Mouse (Mus musculus) lung, adult 2 months (tissue): Measurements from ENCODE around the gene Lrrc8c. TPM values are rescaled to one million over a fixed set of nuclear protein-coding genes. Genes with fewer than 3 reads are reported as not detected.

Source experiments
- DNase-seq: peaks from one replicate; pipeline ENCODE4 v3.0.0; 2022
- H3K4me1 ChIP-seq: fragments of 200-500 bp; 2 replicates; pipeline ENCODE4 v1.6.1; 2011; ENCODE audit warnings: low read length; ENCODE audit not compliant: control insufficient read depth, insufficient read depth
- H3K4me3 ChIP-seq: fragments of 200-500 bp; replicated peaks from 2 replicates; pipeline ENCODE3; 2011; ENCODE audit warnings: low read depth, mild to moderate bottlenecking, control low read depth, low read length; ENCODE audit errors: extremely low read depth
- CTCF ChIP-seq: fragments of 200-500 bp; IDR thresholded peaks from 2 replicates; pipeline ENCODE4 v1.5.1; 2011; ENCODE audit warnings: mild to moderate bottlenecking, low read length, control low read depth; ENCODE audit not compliant: insufficient read depth
- POLR2A ChIP-seq: fragments of 200-500 bp; IDR thresholded peaks from 2 replicates; pipeline ENCODE4 v1.6.1; 2011; ENCODE audit warnings: low read depth, mild to moderate bottlenecking, control low read depth, low read length, borderline replicate concordance; ENCODE audit errors: extremely low read depth
- WGBS: fragments of 180-500 bp; shearing (Covaris S2); methylation state at CpG from one replicate; pipeline ENCODE4 v1.1.7; 2018; 5-methylcytosine and 5-hydroxymethylcytosine counted together
- polyA plus RNA-seq: library from polyadenylated mRNA; depleted of rRNA; stranded (reverse); fragments of >200 nt; gene quantifications from 2 replicates; pipeline ENCODE4 v1.2.3, GENCODE M21; 2012

The Lrrc8c gene
- polyA plus RNA-seq, 1 experiment, result 51.6 TPM

- no peak for DNase-seq
- 64% methylated on average over 3 of the region's 3 CpGs for WGBS
- H3K4me3 ChIP-seq, result no peak overlapping the region
- H3K4me1 ChIP-seq, result peaks cover 17% of the 10 kb centered on the region
- TF ChIP-seq CTCF (no peak), POLR2A (no peak)
Observed at GRCm38 (mm10) chr5:105589119-105589518, 69.9 kb downstream of the Lrrc8c start.

GRCm38 (mm10) chr5:105592396-105592795 lies 73.2 kb downstream of the Lrrc8c start:
- 65% methylated on average over 4 of the region's 4 CpGs for WGBS
- no peak overlapping the region for H3K4me3 ChIP-seq
- peaks cover 3% of the 10 kb centered on the region; the same call in 1 of the 2 replicates for H3K4me1 ChIP-seq
- TF ChIP-seq POLR2A, result no peak
- TF ChIP-seq CTCF, result no peak
- DNase-seq, result no peak

- Histone ChIP-seq H3K4me3 (no peak overlapping the region), H3K4me1 (no peaks in the 10 kb centered on the region; the same call in 1 of the 2 replicates)
- TF ChIP-seq POLR2A, result no peak
- no peak for TF ChIP-seq CTCF
- DNase-seq, result no peak
- WGBS, result 91% methylated on average over 9 of the region's 9 CpGs
Observed at GRCm38 (mm10) chr5:105593630-105594029, 74.4 kb downstream of the Lrrc8c start.

- DNase-seq, result no peak
- Histone ChIP-seq H3K4me1 (peaks cover 3% of the 10 kb centered on the region; the same call in 1 of the 2 replicates), H3K4me3 (no peak overlapping the region)
- no peak for TF ChIP-seq POLR2A
- no peak for TF ChIP-seq CTCF
- 51% methylated on average over 9 of the region's 9 CpGs for WGBS
Observed at GRCm38 (mm10) chr5:105598866-105599265, 79.7 kb downstream of the Lrrc8c start.

GRCm38 (mm10) chr5:105599315-105599714 lies 80.1 kb downstream of the Lrrc8c start:
- WGBS, result 47% methylated on average over 4 of the region's 4 CpGs
- H3K4me3 ChIP-seq, result no peak overlapping the region
- no peak for TF ChIP-seq POLR2A
- TF ChIP-seq CTCF, result no peak
- H3K4me1 ChIP-seq, result peaks cover 3% of the 10 kb centered on the region; the same call in 1 of the 2 replicates
- DNase-seq, result no peak

GRCm38 (mm10) chr5:105600998-105601397 lies 81.8 kb downstream of the Lrrc8c start:
- Histone ChIP-seq H3K4me3 (no peak overlapping the region), H3K4me1 (peaks cover 3% of the 10 kb centered on the region; the same call in 1 of the 2 replicates)
- 78% methylated on average over 4 of the region's 5 CpGs for WGBS
- TF ChIP-seq CTCF (no peak), POLR2A (no peak)
- no peak for DNase-seq

- no peak for TF ChIP-seq POLR2A
- no peak for TF ChIP-seq CTCF
- no peak for DNase-seq
- Histone ChIP-seq H3K4me3 (no peak overlapping the region), H3K4me1 (peaks cover 3% of the 10 kb centered on the region; the same call in 1 of the 2 replicates)
- 45% methylated on average over 9 of the region's 9 CpGs for WGBS
Observed at GRCm38 (mm10) chr5:105602585-105602984, 83.4 kb downstream of the Lrrc8c start.

GRCm38 (mm10) chr5:105605736-105606135 lies 86.5 kb downstream of the Lrrc8c start:
- WGBS, result 75% methylated on average over 9 of the region's 9 CpGs
- no peak for DNase-seq
- Histone ChIP-seq H3K4me1 (0 out of 2 replicates have a peak, but pooled peaks cover 3% of the 10 kb centered on the region), H3K4me3 (no peak overlapping the region)
- TF ChIP-seq POLR2A (no peak), CTCF (no peak)

GRCm38 (mm10) chr5:105609683-105610082 lies 90.5 kb downstream of the Lrrc8c start:
- TF ChIP-seq POLR2A, result peak; percentile 32; the same call in 1 of the 2 replicates
- no peak for TF ChIP-seq CTCF
- Histone ChIP-seq H3K4me3 (no peak overlapping the region), H3K4me1 (peaks cover 9% of the 10 kb centered on the region)
- DNase-seq, result no peak
- WGBS, result 64% methylated on average over 12 of the region's 12 CpGs

GRCm38 (mm10) chr5:105613002-105613401 lies 93.8 kb downstream of the Lrrc8c start:
- TF ChIP-seq CTCF (no peak), POLR2A (no peak)
- Histone ChIP-seq H3K4me1 (peaks cover 11% of the 10 kb centered on the region), H3K4me3 (no peak overlapping the region)
- 37% methylated on average over 9 of the region's 9 CpGs for WGBS
- DNase-seq, result no peak
